23 mouse cellular contexts compared by ENCODE assay signal in the genomic region with DNA sequence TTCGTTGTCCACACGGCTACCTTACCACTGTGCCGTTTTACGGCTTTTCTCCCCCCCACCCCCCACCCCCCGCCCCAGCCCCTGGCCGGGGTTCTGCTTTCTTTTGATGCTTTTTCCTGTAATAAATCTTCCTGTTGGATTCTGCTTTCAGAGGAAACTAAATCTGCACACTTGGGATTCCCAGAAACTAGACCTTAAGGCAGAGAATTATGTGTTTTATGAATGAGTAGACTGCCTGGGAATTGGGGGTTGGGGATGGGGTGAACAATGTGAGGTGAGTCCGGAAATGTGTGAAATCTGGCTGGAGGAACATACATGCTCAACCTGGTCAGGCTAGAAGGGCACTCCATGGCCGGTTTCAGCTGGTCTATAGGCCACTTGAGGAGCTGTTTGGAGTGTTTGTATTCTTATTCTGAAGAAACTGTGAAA. TPM values are rescaled to one million over a fixed set of nuclear protein-coding genes. Genes with fewer than 3 reads are reported as not detected.
DNase-seq lines count a peak whose midpoint lies in the region; ATAC-seq and TF ChIP-seq lines count a peak whose summit lies in the region.
"Had no signal": no experiment of that assay in that cellular context is flagged by ENCODE, and none has a peak within 500 bp of the region (broad histone marks: within the 10 kb centered on the region; RNA-seq: fewer than 3 reads in every experiment).

No protein-coding gene starts in this region.

- WGBS in kidney, embryonic 14.5 days: 4% methylated on average over 8 of the region's 8 CpGs
- WGBS in limb, embryonic 13.5 days: 4% methylated on average over 8 of the region's 8 CpGs
- 87% methylated on average over 8 of the region's 8 CpGs for WGBS in forebrain, postnatal 0 days
- 91% methylated on average over 8 of the region's 8 CpGs for WGBS in forebrain, embryonic 12.5 days

- no peak overlapping the region for H3K9ac ChIP-seq in kidney, embryonic 14.5 days (ENCODE audit: low read depth, low read length)
- no peak overlapping the region for H3K9ac ChIP-seq in limb, embryonic 13.5 days
- no peak overlapping the region for H3K9ac ChIP-seq in forebrain, postnatal 0 days
- no peak overlapping the region for H3K9ac ChIP-seq in forebrain, embryonic 12.5 days
- H3K9ac ChIP-seq: forebrain, embryonic 15.5 days; neural tube, embryonic 13.5 days had no signal

- no peak for DNase-seq in kidney, adult 11 months
- peak; percentile 66 for DNase-seq in forelimb bud, embryonic 11.5 days (ENCODE audit: low read depth, low spot score)
- peak; percentile 43 for DNase-seq in lung, postnatal 14 days
- DNase-seq in forebrain, postnatal 0 days: no peak
- no peak for DNase-seq in retina, postnatal 1 day
- DNase-seq: B cell, adult 2 months; cerebellum, adult 11-12 months; gastrocnemius, adult 2 months; heart, postnatal 4 days; thymus, adult 18-20 months had no signal

- H3K9me3 ChIP-seq in kidney, embryonic 14.5 days (ENCODE audit: control insufficient read depth, low read length): no peaks in the 10 kb centered on the region
- no peaks in the 10 kb centered on the region for H3K9me3 ChIP-seq in limb, embryonic 13.5 days
- no peaks in the 10 kb centered on the region for H3K9me3 ChIP-seq in forebrain, postnatal 0 days (ENCODE audit: low read length)
- H3K9me3 ChIP-seq in forebrain, embryonic 12.5 days: no peaks in the 10 kb centered on the region
- H3K9me3 ChIP-seq: forebrain, embryonic 15.5 days; neural tube, embryonic 13.5 days had no signal

- H3K36me3 ChIP-seq in kidney, embryonic 14.5 days (ENCODE audit: control insufficient read depth, insufficient read depth, low read length): no peaks in the 10 kb centered on the region
- H3K36me3 ChIP-seq in limb, embryonic 13.5 days: no peaks in the 10 kb centered on the region
- no peaks in the 10 kb centered on the region for H3K36me3 ChIP-seq in forebrain, postnatal 0 days (ENCODE audit: insufficient read depth)
- no peaks in the 10 kb centered on the region for H3K36me3 ChIP-seq in forebrain, embryonic 12.5 days (replicated peaks)
- H3K36me3 ChIP-seq: forebrain, embryonic 15.5 days; neural tube, embryonic 13.5 days had no signal

- peak overlapping the region; percentile 42; the same call in 1 of the 2 replicates for H3K27ac ChIP-seq in kidney, embryonic 14.5 days (ENCODE audit: low read depth, low read length)
- H3K27ac ChIP-seq in limb, embryonic 13.5 days: no peak overlapping the region
- H3K27ac ChIP-seq in forebrain, postnatal 0 days (ENCODE audit: low read depth, low read length): no peak overlapping the region
- no peak overlapping the region for H3K27ac ChIP-seq in forebrain, embryonic 12.5 days
- H3K27ac ChIP-seq: forebrain, embryonic 15.5 days; gastrocnemius, adult 2 months; neural tube, embryonic 13.5 days had no signal

- peaks cover 3% of the 10 kb centered on the region; the same call in 1 of the 2 replicates for H3K4me1 ChIP-seq in kidney, embryonic 14.5 days (ENCODE audit: control insufficient read depth, insufficient read depth, low read length)
- H3K4me1 ChIP-seq in limb, embryonic 13.5 days: peaks cover 23% of the 10 kb centered on the region
- peaks cover 4% of the 10 kb centered on the region; the same call in 1 of the 2 replicates for H3K4me1 ChIP-seq in forebrain, postnatal 0 days (ENCODE audit: insufficient read depth)
- peaks cover 3% of the 10 kb centered on the region; the same call in 1 of the 2 replicates for H3K4me1 ChIP-seq in forebrain, embryonic 12.5 days

- H3K4me2 ChIP-seq in kidney, embryonic 14.5 days (replicated peaks; ENCODE audit: low read depth, low read length): peak overlapping the region; percentile 29; the same call in 1 of the 2 replicates
- peak overlapping the region; percentile 40 for H3K4me2 ChIP-seq in limb, embryonic 13.5 days (replicated peaks)
- no peak overlapping the region for H3K4me2 ChIP-seq in forebrain, postnatal 0 days (ENCODE audit: low read depth)
- no peak overlapping the region for H3K4me2 ChIP-seq in forebrain, embryonic 12.5 days
- H3K4me2 ChIP-seq: forebrain, embryonic 15.5 days; heart, embryonic 11.5 days; liver, embryonic 11.5 days; neural tube, embryonic 13.5 days had no signal

- ATAC-seq in kidney, embryonic 14.5 days (ENCODE audit: low FRiP score, low TSS enrichment): peak; percentile 85
- peak; percentile 69 for ATAC-seq in limb, embryonic 13.5 days (ENCODE audit: low FRiP score, low read depth)
- no peak for ATAC-seq in forebrain, postnatal 0 days
- ATAC-seq in forebrain, embryonic 12.5 days (ENCODE audit: low FRiP score): no peak
- ATAC-seq: forebrain, embryonic 15.5 days had no signal

- TF ChIP-seq CTCF in forebrain, postnatal 0 days (IDR thresholded peaks at IDR 0.05; ENCODE audit: low read depth): no peak

- H3K4me3 ChIP-seq in kidney, embryonic 14.5 days (ENCODE audit: low read length): no peak overlapping the region
- no peak overlapping the region; the same call in 1 of the 2 replicates for H3K4me3 ChIP-seq in limb, embryonic 13.5 days
- no peak overlapping the region for H3K4me3 ChIP-seq in forebrain, postnatal 0 days (ENCODE audit: low read depth, low read length)
- no peak overlapping the region for H3K4me3 ChIP-seq in forebrain, embryonic 12.5 days (replicated peaks)
- H3K4me3 ChIP-seq: forebrain, embryonic 15.5 days; gastrocnemius, adult 2 months; neural tube, embryonic 13.5 days had no signal

- no peaks in the 10 kb centered on the region for H3K27me3 ChIP-seq in kidney, embryonic 14.5 days (ENCODE audit: control insufficient read depth, insufficient read depth, low read length)
- peaks cover 6% of the 10 kb centered on the region for H3K27me3 ChIP-seq in limb, embryonic 13.5 days
- H3K27me3 ChIP-seq in forebrain, postnatal 0 days (ENCODE audit: insufficient read depth, low read length): no peaks in the 10 kb centered on the region
- H3K27me3 ChIP-seq in forebrain, embryonic 12.5 days: no peaks in the 10 kb centered on the region
- H3K27me3 ChIP-seq: forebrain, embryonic 15.5 days; neural tube, embryonic 13.5 days had no signal

RNA-seq across cellular contexts. Expression of gene Cxcl3, which starts 4.2 kb away (rescaled TPM):
- not detected in 2 replicates for polyA plus RNA-seq in kidney, embryonic 14.5 days (2014; fragmentation: Nextera tagmentation; extraction: Ambion mirVana)
- 0.26 and 0.52 TPM in 2 replicates for polyA plus RNA-seq in limb, embryonic 13.5 days (2015; fragmentation: Nextera tagmentation; extraction: Ambion mirVana)
- total RNA-seq in forebrain, postnatal 0 days (2014; rRNA removed): 0.77 TPM in 1 of 2 replicates, not detected in the other
- not detected in 2 replicates for polyA plus RNA-seq in forebrain, postnatal 0 days (2015; fragmentation: Nextera tagmentation; extraction: Ambion mirVana)
- not detected in 2 replicates for polyA plus RNA-seq in forebrain, embryonic 12.5 days (2016; fragmentation: Nextera tagmentation; extraction: Ambion mirVana)
- total RNA-seq: adrenal gland, adult 18-20 months; gastrocnemius, adult 2 months; heart, postnatal 4 days; layer of hippocampus, adult 8-10 months; left cerebral cortex, adult 8-10 months; megakaryocyte, adult 5-6 weeks had no signal
- polyA plus RNA-seq: brain, embryonic 14.5 days; cortical plate, adult 2 months; forebrain, embryonic 15.5 days; heart, embryonic 11.5 days; neural tube, embryonic 13.5 days had no signal

RNA-seq across cellular contexts. Expression of gene Cxcl15, which starts 4.2 kb away (rescaled TPM):
- polyA plus RNA-seq in kidney, embryonic 14.5 days (2014; fragmentation: Nextera tagmentation; extraction: Ambion mirVana): not detected in 2 replicates
- 0.06 and 0.26 TPM in 2 replicates for polyA plus RNA-seq in limb, embryonic 13.5 days (2015; fragmentation: Nextera tagmentation; extraction: Ambion mirVana)
- total RNA-seq in forebrain, postnatal 0 days (2014; rRNA removed): not detected in 2 replicates
- not detected in 2 replicates for polyA plus RNA-seq in forebrain, postnatal 0 days (2015; fragmentation: Nextera tagmentation; extraction: Ambion mirVana)
- not detected in 2 replicates for polyA plus RNA-seq in forebrain, embryonic 12.5 days (2016; fragmentation: Nextera tagmentation; extraction: Ambion mirVana)
- total RNA-seq: adrenal gland, adult 18-20 months; gastrocnemius, adult 2 months; heart, postnatal 4 days; layer of hippocampus, adult 8-10 months; left cerebral cortex, adult 8-10 months; megakaryocyte, adult 5-6 weeks had no signal
- polyA plus RNA-seq: brain, embryonic 14.5 days; cortical plate, adult 2 months; forebrain, embryonic 15.5 days; liver, embryonic 11.5 days; neural tube, embryonic 13.5 days had no signal

RNA-seq across cellular contexts. Expression of gene Pf4, which starts 17.9 kb away (rescaled TPM):
- 28.2 and 35.1 TPM in 2 replicates for polyA plus RNA-seq in kidney, embryonic 14.5 days (2014; fragmentation: Nextera tagmentation; extraction: Ambion mirVana)
- 46.5 and 56.5 TPM in 2 replicates for polyA plus RNA-seq in limb, embryonic 13.5 days (2015; fragmentation: Nextera tagmentation; extraction: Ambion mirVana)
- 37.1 and 45.7 TPM in 2 replicates for total RNA-seq in forebrain, postnatal 0 days (2014; rRNA removed)
- 61.0 and 76.8 TPM in 2 replicates for polyA plus RNA-seq in forebrain, postnatal 0 days (2015; fragmentation: Nextera tagmentation; extraction: Ambion mirVana)
- 33.7 and 41.2 TPM in 2 replicates for polyA plus RNA-seq in forebrain, embryonic 12.5 days (2016; fragmentation: Nextera tagmentation; extraction: Ambion mirVana)

RNA-seq across cellular contexts. Expression of gene Ppbp, which starts 21.8 kb away (rescaled TPM):
- polyA plus RNA-seq in kidney, embryonic 14.5 days (2014; fragmentation: Nextera tagmentation; extraction: Ambion mirVana): 1.9 and 3.4 TPM in 2 replicates
- polyA plus RNA-seq in limb, embryonic 13.5 days (2015; fragmentation: Nextera tagmentation; extraction: Ambion mirVana): 4.1 and 6.6 TPM in 2 replicates
- 0.23 and 0.43 TPM in 2 replicates for total RNA-seq in forebrain, postnatal 0 days (2014; rRNA removed)
- polyA plus RNA-seq in forebrain, postnatal 0 days (2015; fragmentation: Nextera tagmentation; extraction: Ambion mirVana): 0.21 and 0.28 TPM in 2 replicates
- polyA plus RNA-seq in forebrain, embryonic 12.5 days (2016; fragmentation: Nextera tagmentation; extraction: Ambion mirVana): 4.9 and 6.6 TPM in 2 replicates

RNA-seq across cellular contexts. Expression of gene Cxcl5, which starts 30.9 kb away (rescaled TPM):
- polyA plus RNA-seq in kidney, embryonic 14.5 days (2014; fragmentation: Nextera tagmentation; extraction: Ambion mirVana): 0.14 TPM in 1 of 2 replicates, not detected in the other
- 0.51 and 0.71 TPM in 2 replicates for polyA plus RNA-seq in limb, embryonic 13.5 days (2015; fragmentation: Nextera tagmentation; extraction: Ambion mirVana)
- 0.08 and 0.14 TPM in 2 replicates for total RNA-seq in forebrain, postnatal 0 days (2014; rRNA removed)
- 0.08 and 0.30 TPM in 2 replicates for polyA plus RNA-seq in forebrain, postnatal 0 days (2015; fragmentation: Nextera tagmentation; extraction: Ambion mirVana)
- polyA plus RNA-seq in forebrain, embryonic 12.5 days (2016; fragmentation: Nextera tagmentation; extraction: Ambion mirVana): 0.17 TPM in 1 of 2 replicates, not detected in the other
- total RNA-seq: adrenal gland, adult 18-20 months; gastrocnemius, adult 2 months; heart, postnatal 4 days; megakaryocyte, adult 5-6 weeks had no signal
- polyA plus RNA-seq: neural tube, embryonic 13.5 days had no signal

Comparison
In these comparisons a context has a peak if more than half of its experiments do, and no peak if none do; other contexts are left out.
1. ATAC-seq: peak in kidney, embryonic 14.5 days (single experiment) and limb, embryonic 13.5 days (single experiment); none in forebrain, postnatal 0 days (single experiment) and forebrain, embryonic 12.5 days (single experiment).
2. H3K4me2 ChIP-seq: peak in kidney, embryonic 14.5 days (single experiment) and limb, embryonic 13.5 days (single experiment); none in forebrain, postnatal 0 days (single experiment) and forebrain, embryonic 12.5 days (single experiment).
3. DNase-seq: peak in forelimb bud, embryonic 11.5 days (single experiment) and lung, postnatal 14 days (single experiment); none in kidney, adult 11 months (single experiment), forebrain, postnatal 0 days (single experiment) and retina, postnatal 1 day (single experiment).